ENCODE assay signal across 30 mouse cellular contexts in genomic region chr1:13856998-13857397, GRCm38 (mm10).
"Had no signal": no experiment of that assay in that cellular context is flagged by ENCODE, and none has a peak within 500 bp of the region (broad histone marks: within the 10 kb centered on the region; RNA-seq: fewer than 3 reads in every experiment).

No protein-coding gene starts in this region.

- H3K36me3 ChIP-seq: heart, embryonic 10.5 days; heart, embryonic 12.5 days; heart, embryonic 13.5 days; heart, embryonic 15.5 days; hindbrain, embryonic 10.5 days; hindbrain, embryonic 12.5 days; hindbrain, embryonic 13.5 days; hindbrain, embryonic 15.5 days; intestine, embryonic 15.5 days; kidney, embryonic 15.5 days had no signal

- H3K4me3 ChIP-seq: heart, embryonic 10.5 days; heart, embryonic 12.5 days; heart, embryonic 13.5 days; heart, embryonic 15.5 days; hindbrain, embryonic 10.5 days; hindbrain, embryonic 12.5 days; hindbrain, embryonic 13.5 days; hindbrain, embryonic 15.5 days; intestine, embryonic 15.5 days; kidney, embryonic 15.5 days; left cerebral cortex, adult 2 months had no signal

- H3K4me2 ChIP-seq: heart, embryonic 11.5 days; heart, embryonic 12.5 days; heart, embryonic 13.5 days; heart, embryonic 15.5 days; hindbrain, embryonic 12.5 days; hindbrain, embryonic 13.5 days; hindbrain, embryonic 14.5 days; hindbrain, embryonic 15.5 days; intestine, embryonic 15.5 days; kidney, embryonic 15.5 days had no signal

- DNase-seq: heart, postnatal 10 days; heart, postnatal 14 days; heart, postnatal 36 days; heart, postnatal 4 days; kidney, adult 11 months; kidney, adult 18-20 months; kidney, adult 2 months; kidney, adult 8-10 months; kidney, adult 9 months; kidney, postnatal 14 days; kidney, postnatal 25 days; kidney, postnatal 36 days; kidney, postnatal 4 days; layer of hippocampus, adult 9-11 months; layer of hippocampus, postnatal 36 days had no signal

- H3K27ac ChIP-seq: heart, embryonic 10.5 days; heart, embryonic 13.5 days; heart, embryonic 15.5 days; hindbrain, embryonic 10.5 days; hindbrain, embryonic 12.5 days; hindbrain, embryonic 13.5 days; hindbrain, embryonic 14.5 days; hindbrain, embryonic 15.5 days; hindbrain, postnatal 0 days; intestine, embryonic 15.5 days; kidney, embryonic 15.5 days; kidney, postnatal 0 days; left cerebral cortex, adult 2 months had no signal

- H3K27me3 ChIP-seq: heart, embryonic 12.5 days; heart, embryonic 13.5 days; heart, embryonic 15.5 days; intestine, embryonic 15.5 days; kidney, embryonic 15.5 days had no signal
